Mouse (Mus musculus): ENCODE results near the gene Piezo1.

Gene Piezo1

DNA sequence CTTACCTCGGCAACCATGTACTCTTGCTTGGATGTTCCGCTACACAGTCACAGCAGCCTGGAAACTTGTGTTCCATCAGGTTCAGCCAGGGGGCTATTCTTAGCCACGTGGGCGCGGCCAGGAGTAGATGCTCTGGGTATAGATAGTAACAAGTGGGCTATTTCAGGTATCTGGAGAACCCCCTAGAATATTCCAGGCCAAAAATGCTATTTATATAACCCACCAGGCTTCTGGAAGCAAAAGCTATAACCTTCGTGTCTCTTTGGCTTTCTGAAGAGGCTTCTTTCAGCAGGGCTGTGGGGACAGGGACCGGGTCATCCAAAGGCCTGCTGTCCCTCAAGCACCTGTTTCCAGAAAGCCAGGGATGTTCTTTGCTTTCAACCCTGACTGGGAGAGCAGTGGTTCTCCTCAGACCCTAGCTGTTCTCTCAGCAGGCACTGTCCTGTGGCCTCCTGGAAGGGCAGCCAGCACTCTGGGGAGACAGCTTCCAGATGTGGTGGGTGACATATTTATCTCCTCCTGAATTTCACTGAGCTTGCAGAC, 99.9 kb downstream of the Piezo1 start:
- DNase-seq: no peak

DNA sequence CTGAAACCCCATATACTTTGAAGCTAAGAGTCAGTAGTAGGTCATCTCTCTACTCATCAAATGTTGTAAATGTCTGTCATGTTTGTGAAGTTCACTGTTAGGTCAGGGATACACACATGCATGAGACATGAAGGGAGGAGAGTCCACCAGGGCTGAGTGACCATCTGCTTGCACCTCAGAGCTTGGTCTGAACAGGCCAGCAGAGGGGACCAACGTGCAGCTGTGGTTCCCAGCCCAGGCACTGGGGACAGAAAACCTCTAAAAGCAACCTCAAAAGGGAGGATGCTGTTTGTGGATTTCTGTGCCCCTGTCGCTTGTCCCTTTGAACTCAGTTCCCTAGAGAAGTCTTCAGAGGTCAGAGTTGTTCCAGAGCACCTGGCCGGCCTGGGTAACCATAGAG, 105.9 kb downstream of the Piezo1 start:
- peak; percentile 27 for DNase-seq

DNA sequence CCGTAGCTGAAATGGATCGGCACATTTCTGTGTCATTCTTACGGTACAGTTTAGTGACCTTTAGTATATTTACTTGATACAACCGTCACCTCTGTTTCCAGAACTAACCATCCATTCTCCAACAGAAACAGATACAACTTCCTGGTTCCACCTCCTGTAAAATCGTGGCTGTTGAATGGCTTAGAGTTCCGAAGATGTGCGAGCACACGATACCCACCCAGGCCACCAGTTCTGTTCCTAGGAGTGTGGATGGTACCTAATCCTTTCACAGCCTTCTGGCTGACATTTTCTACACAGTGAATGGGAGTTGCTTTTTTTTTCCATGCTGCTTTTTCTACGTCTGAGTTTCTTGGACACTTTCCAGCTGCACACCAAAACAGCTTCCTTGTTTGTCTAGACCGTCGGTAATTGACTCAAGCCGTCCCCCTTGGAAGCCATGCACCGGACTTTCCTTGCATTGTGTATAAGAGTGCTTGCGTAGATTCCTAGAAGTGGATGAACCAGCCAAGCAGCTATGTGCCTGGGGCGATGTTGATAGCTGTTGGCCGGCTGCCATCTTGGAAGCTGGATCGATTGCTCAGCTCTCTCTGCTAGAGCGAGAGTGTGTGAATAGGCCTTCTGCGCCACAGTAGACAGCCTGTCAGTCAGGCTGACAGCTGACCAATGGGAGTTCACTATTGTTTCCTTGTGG, 106.9 kb downstream of the Piezo1 start:
- DNase-seq: peak; percentile 69

DNA sequence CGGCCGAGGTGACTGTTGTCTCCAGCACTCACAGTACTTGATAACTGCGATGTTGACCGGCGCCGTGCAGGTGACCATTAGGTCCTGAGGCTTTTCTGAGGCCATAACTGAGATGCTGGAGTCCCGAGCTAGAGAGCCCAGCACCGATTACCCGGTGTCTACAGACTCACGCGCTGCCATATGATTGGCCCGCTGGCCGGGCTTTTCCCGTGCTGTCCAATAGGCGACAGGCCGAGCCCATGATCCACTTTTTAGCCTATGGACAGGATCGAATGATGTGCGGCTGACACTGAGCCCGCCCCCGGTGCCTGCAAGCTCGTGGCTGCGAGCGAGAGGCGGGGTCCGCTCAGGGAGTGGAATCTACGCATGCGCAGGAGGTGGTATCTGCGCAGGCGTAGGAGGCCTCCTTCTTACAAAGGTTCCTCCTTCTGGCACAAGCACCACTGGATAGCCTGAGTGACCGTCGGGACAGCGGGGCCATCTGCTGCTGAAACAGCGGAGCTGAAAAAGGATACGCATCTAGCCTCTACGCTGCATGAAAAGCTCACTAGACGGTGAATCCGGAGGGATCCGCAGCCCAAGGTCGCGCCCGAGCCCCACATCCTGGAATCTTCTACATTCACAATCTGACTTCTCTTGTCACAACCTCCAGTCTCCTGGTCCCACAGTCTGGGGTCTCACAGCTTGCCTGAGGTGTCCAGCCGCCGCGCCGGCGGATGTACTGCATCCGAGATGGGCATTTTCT, 107.7 kb downstream of the Piezo1 start, which contains the start of gene Mvd:
Mvd (minus strand) TSS at position 161 of the 745 bp plus-strand sequence.
- peak; percentile 100 for DNase-seq

DNA sequence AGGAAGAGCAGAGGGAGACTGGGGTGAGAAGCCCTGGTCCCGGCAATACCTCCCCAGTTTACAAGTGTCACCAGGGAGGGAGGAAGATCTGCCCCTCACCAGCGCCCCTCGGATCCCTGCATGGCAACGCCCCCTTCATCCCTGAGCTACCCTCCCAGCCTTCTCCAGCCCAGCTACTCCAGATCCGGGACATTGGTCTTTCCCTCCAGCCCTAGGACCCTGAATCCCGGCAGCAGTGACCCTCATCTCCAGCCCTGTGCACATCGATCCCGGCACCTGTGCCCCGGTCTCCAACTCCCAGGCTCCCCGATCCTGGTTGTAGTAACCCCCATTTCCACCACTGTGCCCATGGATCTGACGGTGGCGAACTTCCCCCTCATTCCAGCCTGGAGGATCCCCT, 108.3 kb downstream of the Piezo1 start:
- DNase-seq: peak; percentile 53

DNA sequence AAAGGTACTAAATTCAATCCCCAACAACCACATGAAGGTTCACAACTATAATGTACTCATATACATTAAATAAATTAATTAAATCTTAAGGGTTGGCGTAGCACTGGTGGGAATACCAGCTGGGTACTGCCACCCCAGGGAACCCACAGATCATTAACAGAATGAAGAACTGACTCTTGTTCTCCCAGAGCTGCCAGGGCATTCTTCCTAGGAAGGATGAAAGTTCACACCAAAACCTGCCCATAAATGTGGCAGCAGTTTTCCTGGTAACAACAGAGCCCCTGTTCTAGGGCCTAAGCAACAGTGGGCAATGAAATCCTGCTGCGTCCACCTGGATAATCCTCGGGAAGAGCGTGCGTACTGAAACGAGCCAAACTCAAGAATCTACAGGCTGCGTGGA, 108.8 kb downstream of the Piezo1 start:
- no peak for DNase-seq

DNA sequence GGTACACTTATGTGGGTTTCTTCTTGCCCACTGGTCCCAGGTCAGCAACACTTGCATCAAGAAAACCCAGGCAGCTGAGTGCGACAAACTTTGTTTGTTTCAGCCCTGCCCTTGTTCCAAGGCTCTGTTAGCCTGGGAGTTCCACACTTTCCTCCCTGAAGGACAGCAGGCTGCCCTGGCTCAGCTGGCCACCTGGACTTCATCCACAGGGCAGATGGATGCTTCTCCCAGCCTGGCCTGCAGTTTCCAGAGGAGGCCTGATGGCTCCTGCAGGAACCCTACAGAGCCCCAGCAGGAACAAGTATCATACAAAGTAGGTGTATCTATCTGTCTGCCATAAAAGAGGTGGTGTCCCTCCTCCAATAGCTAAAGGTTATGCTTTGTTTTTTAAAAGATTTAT, 109.8 kb downstream of the Piezo1 start:
- no peak for DNase-seq

DNA sequence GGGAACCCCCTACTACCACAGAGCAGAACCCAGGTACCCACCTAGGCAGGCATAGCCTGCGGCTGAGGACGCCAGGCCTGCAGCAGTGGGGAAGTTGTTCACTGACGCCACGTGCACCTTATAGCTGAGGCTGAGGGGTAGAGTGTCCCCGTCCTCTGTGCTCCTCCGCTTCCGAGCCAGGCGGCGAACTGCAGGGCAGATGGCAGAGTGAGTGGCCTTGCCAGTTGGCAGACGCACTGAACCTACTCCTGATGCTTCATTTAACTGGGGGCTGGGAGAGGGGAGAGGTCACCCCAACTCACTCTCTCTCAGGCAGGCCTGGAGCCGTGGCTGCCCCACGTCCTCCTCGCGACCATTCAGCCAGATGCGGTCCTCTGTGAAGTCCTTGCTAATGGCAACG, 111.8 kb downstream of the Piezo1 start:
- DNase-seq: no peak

DNA sequence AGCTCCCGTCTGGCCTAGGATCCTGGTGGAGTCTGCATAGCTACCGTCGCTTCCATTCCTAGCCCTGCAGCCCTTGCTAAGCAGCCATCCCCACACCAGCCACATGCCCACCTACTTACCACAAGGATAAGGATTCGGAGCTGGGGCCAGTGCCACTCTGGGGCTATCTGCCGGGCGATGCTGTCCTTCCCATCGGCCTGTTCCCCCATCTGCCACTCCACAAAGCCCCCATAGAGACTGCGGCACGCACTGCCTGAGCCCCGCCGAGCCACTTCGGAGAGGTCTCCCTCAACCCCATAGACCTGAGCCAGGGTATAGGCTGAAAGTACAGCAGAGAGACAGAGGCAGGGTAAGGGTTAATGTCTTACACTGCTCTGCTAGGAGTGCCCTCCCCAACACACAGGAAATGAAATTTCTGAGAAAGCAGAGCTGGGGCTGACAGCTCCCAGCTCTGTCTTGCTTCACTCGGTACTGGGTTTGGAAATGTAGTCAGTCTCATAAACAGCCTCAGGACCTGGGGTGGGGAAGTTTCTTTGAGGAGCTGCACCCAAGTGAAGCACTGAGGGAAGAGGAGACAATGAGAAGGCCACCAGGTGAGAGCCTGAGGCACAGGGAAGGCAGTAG, 113.3 kb downstream of the Piezo1 start:
- DNase-seq: no peak

DNA sequence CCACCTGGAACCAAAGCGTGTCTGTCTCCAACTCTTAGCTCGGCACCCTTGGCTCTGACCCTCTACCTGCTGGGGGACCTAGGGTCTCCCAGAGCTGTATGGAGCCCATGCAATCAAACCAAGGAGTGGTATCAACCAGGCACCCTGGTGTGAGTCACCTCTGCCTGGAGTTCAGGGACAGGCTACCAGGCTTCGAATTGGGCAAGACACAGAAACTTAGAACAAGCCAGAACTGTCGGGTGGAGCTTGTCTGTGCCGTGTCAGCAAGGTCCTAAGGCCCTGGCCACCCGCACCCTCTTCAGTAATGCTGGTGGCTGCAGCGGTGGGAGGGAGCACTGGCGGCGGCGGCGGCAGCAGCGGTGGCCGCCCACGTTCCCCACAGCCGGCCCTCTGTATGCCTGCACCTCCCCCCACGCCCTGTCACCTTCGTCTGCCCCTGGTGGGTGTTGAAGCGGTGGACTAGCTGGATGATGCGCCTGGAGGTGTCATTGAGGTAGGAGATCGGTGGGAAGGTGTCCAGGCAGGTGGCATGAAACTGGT, 114.5 kb downstream of the Piezo1 start:
- no peak for DNase-seq

DNA sequence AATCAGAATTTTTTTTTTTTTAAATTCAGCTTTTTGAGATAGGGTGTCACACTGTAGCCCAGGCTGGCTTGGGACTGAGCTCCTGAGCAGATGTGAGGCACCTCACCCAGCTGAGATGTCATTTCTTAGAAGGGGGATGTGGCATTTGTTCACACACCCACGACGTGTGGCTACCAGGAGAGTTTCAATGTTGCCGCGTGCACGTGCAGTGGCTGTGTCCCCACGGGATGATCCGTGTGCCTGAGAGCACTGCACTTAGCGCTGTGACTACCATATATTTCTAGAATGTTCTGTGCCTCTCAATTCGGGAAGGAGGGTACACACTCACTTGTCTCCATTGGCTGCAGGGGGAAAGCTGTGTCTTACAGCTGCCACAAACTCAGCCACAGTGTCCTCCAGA, 115.0 kb downstream of the Piezo1 start:
- DNase-seq: no peak

DNA sequence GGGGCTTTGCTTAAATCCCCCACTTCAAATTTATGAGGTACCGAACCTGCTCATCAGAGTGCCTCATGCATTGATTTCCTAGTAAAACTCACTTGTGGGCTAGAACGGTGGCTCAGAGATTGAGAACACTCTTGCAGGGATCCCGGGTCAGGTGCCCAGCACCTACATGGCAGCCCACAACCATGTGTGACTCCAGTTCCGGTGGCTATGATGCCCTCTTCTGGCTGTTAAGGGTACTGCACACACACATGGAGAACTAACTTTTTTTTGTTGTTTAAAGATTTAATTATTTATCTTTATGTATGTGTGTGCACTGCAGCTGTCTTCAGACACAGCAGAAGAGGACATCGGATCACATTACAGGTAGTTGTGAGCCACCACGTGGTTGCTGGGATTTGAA, 115.8 kb downstream of the Piezo1 start:
- no peak for DNase-seq

DNA sequence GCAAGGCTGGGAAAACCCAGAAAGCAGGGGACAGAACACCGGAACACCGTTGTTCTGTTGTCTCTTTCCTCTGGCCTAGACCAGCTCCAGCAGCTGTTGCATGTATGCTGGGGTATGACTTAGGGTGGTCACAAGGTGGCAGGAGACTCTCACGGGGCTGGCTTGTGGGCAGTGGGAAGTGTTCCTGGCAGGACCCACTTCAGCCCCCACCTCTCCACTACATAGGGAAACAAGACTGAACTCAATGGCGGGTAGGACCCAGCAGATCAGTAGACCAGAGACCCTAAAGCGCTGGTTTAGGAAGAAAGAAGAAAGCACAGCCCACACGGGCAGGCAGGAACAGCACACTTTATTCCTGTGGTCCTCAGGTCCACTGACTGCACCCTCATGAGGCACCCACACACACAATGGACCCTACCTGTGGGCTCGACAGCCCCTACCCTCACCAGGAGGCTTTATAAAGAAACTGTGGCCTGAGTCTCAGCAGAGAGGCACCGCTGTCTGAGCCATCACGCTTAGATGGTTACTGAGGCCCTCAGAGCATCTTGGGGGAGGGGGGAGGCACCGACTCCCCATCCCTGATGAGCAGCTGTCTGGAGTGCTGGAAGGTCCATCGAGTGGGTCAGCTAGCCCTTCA, 117.7 kb downstream of the Piezo1 start:
- peak; percentile 14 for DNase-seq

DNA sequence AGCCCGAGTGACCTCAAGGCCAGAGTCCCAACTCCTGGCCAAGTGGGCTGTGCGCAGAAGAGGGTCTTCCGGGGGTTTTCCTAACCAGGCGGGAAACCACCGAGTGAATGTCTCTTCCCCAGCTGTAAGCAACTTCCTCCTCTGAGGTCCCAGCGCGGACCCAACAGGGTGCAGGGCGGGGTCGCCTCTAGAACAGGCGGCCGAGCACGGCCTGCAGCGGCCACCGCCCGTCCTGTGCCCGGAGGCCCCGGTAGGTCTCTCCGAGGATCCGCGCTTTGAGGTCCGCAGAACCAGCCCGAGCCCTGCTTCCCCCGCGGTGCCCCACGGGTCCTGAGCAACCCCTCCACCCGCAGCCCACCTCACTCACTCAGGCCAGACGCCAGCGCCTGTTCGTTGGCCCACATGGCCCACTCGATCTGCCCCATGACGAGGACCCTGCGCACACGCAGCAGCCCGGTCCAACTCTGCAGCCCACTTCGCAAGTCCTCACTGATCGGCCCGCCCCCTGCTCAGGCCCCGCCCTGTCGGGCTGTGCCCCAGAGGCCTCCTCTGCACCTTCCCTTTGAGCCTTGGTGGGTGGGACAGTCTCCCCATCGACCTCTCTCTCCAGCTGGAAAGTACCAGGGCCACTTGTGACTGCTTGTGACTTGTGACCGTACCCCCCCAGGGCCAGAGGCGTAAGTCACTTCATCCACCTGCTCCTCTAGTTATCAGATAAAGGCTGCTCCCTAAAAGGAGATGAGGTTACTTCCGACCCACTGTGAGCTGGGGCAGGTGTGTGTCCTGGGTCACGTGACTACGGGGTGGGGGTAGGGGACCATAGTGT, 118.5 kb downstream of the Piezo1 start, which contains the start of gene Cyba:
Cyba (minus strand) TSS at position 488 of the 826 bp plus-strand sequence.
- DNase-seq: peak; percentile 79
